Mouse (Mus musculus) embryonic facial prominence, embryonic 14.5 days (tissue): ENCODE measurements around the gene Gm20388. TPM values are rescaled to one million over a fixed set of nuclear protein-coding genes. Genes with fewer than 3 reads are reported as not detected.

Experiments used
- ATAC-seq: fragments of 200-750 bp; cut with Nextera tagmentation; 2 replicates; pipeline ENCODE4 v1.8.0; 2017; ENCODE audit warnings: low read depth, moderate number of reproducible peaks, moderate TSS enrichment
- DNase-seq: peaks from one replicate; pipeline ENCODE4 v3.0.0-alpha.2; 2015; ENCODE audit warnings: low spot score
- H3K27ac ChIP-seq: fragments of 300-500 bp; sonication (generic); replicated peaks from 2 replicates; pipeline ENCODE4 v1.5.1; 2014; ENCODE audit warnings: low read depth, mild to moderate bottlenecking, low read length, moderate library complexity
- H3K27me3 ChIP-seq: fragments of 300-500 bp; sonication (generic); replicated peaks from 2 replicates; pipeline ENCODE4 v1.6.1; 2014; ENCODE audit warnings: low read length; ENCODE audit not compliant: control insufficient read depth, insufficient read depth
- H3K36me3 ChIP-seq: fragments of 300-500 bp; sonication (generic); 2 replicates; pipeline ENCODE4 v1.6.1; 2014; ENCODE audit warnings: low read length, mixed read lengths; ENCODE audit not compliant: control insufficient read depth, insufficient read depth
- H3K4me1 ChIP-seq: fragments of 300-500 bp; sonication (generic); 2 replicates; pipeline ENCODE4 v1.6.1; 2014; ENCODE audit warnings: antibody characterized with exemption, low read length; ENCODE audit not compliant: control insufficient read depth, insufficient read depth
- H3K4me2 ChIP-seq: fragments of 300-500 bp; sonication (generic); 2 replicates; pipeline ENCODE4 v1.6.1; 2014; ENCODE audit warnings: low read depth, mild to moderate bottlenecking, low read length, moderate library complexity, mixed read lengths
- H3K4me3 ChIP-seq: fragments of 300-500 bp; sonication (generic); 2 replicates; pipeline ENCODE4 v1.5.1; 2014; ENCODE audit warnings: low read depth, mild to moderate bottlenecking, low read length
- H3K9ac ChIP-seq: fragments of 300-500 bp; sonication (generic); 2 replicates; pipeline ENCODE4 v1.6.1; 2014; ENCODE audit warnings: low read depth, mild to moderate bottlenecking, low read length, moderate library complexity, mixed read lengths
- H3K9me3 ChIP-seq: fragments of 300-500 bp; sonication (generic); 2 replicates; pipeline ENCODE4 v1.6.1; 2016; ENCODE audit warnings: low read length; ENCODE audit not compliant: control insufficient read depth
- WGBS: fragments of 180-500 bp; shearing (Covaris S2); extraction: QIAGEN DNeasy Blood & Tissue Kit; methylation state at CpG from one replicate; pipeline ENCODE4 v1.1.7; 2014; 5-methylcytosine and 5-hydroxymethylcytosine counted together
- polyA plus RNA-seq: library from polyadenylated mRNA; unstranded; fragments of >200 nt; fragmentation: Nextera tagmentation; extraction: Ambion mirVana; gene quantifications from 2 replicates; pipeline ENCODE4 v1.2.1, GENCODE M21; 2014

The Gm20388 gene
- 1.5 TPM in 1 of 2 replicates, not detected in the other for polyA plus RNA-seq

DNA sequence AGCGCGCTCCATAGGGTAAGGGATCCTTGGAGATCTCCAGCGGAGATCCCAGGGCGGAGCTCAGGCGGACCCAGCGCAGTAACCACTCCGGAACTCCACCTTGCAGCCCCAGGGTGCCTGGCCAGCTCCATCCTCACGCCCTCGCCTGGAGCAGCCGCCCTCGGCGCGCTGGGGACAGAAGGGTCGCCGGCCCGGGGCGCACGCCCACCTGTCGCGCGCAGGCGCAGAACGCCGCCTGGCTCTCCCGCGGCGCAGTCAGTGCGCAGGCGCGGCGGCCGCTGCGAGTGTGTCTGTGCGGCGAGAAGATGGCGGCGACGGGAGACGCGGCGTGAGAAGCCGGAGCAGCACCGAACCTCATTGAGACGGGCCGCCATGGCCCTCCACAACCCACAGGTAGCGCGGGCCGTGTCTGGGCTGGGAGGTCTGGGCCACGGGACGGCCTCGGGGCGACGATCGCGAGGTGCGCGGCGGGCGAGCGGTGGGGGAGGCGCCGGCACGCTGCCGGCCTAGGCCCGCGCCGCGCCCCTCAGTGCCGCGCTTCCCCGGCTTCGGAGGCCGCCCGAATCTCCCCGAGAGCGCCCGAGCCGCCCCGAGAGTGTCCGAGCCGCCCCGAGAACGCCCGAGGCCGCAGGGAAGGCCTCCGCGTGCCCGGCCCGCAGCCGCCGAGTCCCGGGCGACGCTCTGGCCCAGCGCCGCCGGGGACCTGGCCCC is at the start of gene Gm20388:
Gene Gm20388 (plus strand): TSS at position 295 of the 711 bp plus-strand sequence.
- 1% methylated on average over 36 of the region's 97 CpGs for WGBS
- Histone ChIP-seq H3K9me3 (no peaks in the 10 kb centered on the region), H3K36me3 (no peaks in the 10 kb centered on the region), H3K4me1 (peaks cover 30% of the 10 kb centered on the region), H3K27me3 (no peaks in the 10 kb centered on the region), H3K9ac (peak within 1 kb of the TSS; percentile 91), H3K27ac (peak within 1 kb of the TSS; percentile 86), H3K4me3 (peak within 1 kb of the TSS; percentile 79), H3K4me2 (peak within 1 kb of the TSS; percentile 70)
- ATAC-seq: peak; percentile 97
- DNase-seq: peak; percentile 92

DNA sequence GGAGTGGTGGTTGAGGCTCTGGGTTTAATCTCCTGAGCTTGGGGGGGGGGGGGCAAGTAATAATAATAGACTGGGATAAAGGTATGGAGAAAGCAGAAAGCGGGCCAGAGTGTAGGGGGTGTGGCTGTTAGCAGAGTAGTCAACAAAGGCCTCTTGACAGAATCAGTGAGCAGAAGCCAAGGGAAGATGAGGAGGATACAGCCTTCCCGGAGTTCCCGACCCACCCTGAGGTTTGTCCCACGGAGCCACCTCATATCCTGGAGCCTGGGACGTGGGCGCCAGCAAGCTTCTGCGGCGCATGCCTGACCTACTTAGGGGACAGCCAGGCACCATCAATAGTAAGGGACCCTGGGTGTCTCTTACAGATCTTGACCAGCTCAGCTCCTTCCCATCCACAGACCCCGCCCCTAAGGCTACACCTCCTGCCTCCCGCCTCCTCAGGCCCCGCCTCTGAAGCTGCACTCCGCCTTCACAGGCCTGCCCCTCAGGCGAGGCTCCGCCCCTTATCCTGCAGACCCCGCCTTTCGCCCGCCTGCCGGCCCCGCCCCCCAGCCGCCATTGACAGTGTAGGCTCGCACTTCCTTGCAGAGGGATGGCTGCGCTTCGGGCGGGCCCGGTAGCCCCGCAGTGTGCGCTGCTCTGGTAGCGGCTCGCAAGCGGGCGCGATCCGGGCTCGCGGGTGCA is 48.8 kb upstream of the Gm20388 start, which contains the start of gene Klhl36:
Gene Klhl36 (plus strand): TSS at position 561 of the 684 bp plus-strand sequence.
- Histone ChIP-seq H3K9me3 (no peaks in the 10 kb centered on the region), H3K27me3 (peaks cover 12% of the 10 kb centered on the region; the same call in 1 of the 2 replicates), H3K4me2 (peak within 1 kb of the TSS; percentile 92), H3K4me1 (0 out of 2 replicates have a peak, but pooled peaks cover 2% of the 10 kb centered on the region), H3K36me3 (no peaks in the 10 kb centered on the region), H3K4me3 (peak within 1 kb of the TSS; percentile 76), H3K27ac (0 out of 2 replicates have a peak within 1 kb of the TSS, but pooled peaks have one; percentile 10), H3K9ac (peak within 1 kb of the TSS; percentile 72)
- ATAC-seq (peak; percentile 97), DNase-seq (peak; percentile 96)
- 4% methylated on average over 25 of the region's 35 CpGs for WGBS

DNA sequence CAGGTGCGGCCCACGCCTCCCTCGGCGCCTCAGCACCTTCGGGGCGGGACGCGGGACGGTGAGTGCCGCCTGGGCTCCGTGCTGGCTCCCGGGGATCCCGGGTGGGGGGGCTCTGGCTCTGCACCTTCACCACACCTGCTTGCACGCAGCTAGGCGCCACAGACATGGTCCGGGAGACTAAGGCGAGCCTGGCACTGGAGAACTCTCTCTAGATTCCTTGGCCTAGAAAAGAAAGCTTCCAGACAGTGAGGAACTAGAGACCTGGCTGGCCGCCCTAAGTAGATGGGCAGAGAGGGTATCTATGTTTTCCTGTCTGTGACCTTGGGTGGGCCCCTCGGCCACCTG is 48.3 kb upstream of the Gm20388 start:
- H3K9me3 ChIP-seq: no peaks in the 10 kb centered on the region
- no peaks in the 10 kb centered on the region for H3K36me3 ChIP-seq
- peaks cover 12% of the 10 kb centered on the region; the same call in 1 of the 2 replicates for H3K27me3 ChIP-seq
- 0 out of 2 replicates have a peak, but pooled peaks cover 2% of the 10 kb centered on the region for H3K4me1 ChIP-seq
- ATAC-seq: peak; percentile 60
- H3K4me3 ChIP-seq: peak overlapping the region; percentile 76
- peak overlapping the region; percentile 72 for H3K9ac ChIP-seq
- no peak for DNase-seq
- H3K4me2 ChIP-seq: peak overlapping the region; percentile 92
- H3K27ac ChIP-seq: 0 out of 2 replicates have a peak overlapping the region, but pooled peaks have one; percentile 10
- WGBS: 2% methylated on average over 7 of the region's 19 CpGs

GRCm38 (mm10) chr8:119862749-119863148 is 47.9 kb upstream of the Gm20388 start:
- H3K9me3 ChIP-seq: no peaks in the 10 kb centered on the region
- H3K9ac ChIP-seq: peak overlapping the region; percentile 72
- H3K4me1 ChIP-seq: 0 out of 2 replicates have a peak, but pooled peaks cover 2% of the 10 kb centered on the region
- H3K4me3 ChIP-seq: peak overlapping the region; percentile 76
- peaks cover 12% of the 10 kb centered on the region; the same call in 1 of the 2 replicates for H3K27me3 ChIP-seq
- WGBS: 10% methylated on average over 6 of the region's 6 CpGs
- no peaks in the 10 kb centered on the region for H3K36me3 ChIP-seq
- H3K27ac ChIP-seq: no peak overlapping the region
- DNase-seq: peak; percentile 12
- peak overlapping the region; percentile 92 for H3K4me2 ChIP-seq
- ATAC-seq: 0 out of 2 replicates have a peak, but pooled peaks have one; percentile 0

- no peak for ATAC-seq
Observed at GRCm38 (mm10) chr8:119869616-119870015, 41.0 kb upstream of the Gm20388 start.

GRCm38 (mm10) chr8:119873181-119873580 is 37.5 kb upstream of the Gm20388 start:
- H3K36me3 ChIP-seq: peaks cover 36% of the 10 kb centered on the region
- no peaks in the 10 kb centered on the region for H3K4me1 ChIP-seq
- H3K9me3 ChIP-seq: peaks cover 10% of the 10 kb centered on the region
- ATAC-seq (no peak), DNase-seq (no peak)
- H3K27ac ChIP-seq: no peak overlapping the region
- H3K9ac ChIP-seq: no peak overlapping the region
- H3K4me3 ChIP-seq: no peak overlapping the region
- 100% methylated on average over 1 of the region's 1 CpGs for WGBS
- no peak overlapping the region for H3K4me2 ChIP-seq
- no peaks in the 10 kb centered on the region for H3K27me3 ChIP-seq

More at GRCm38 (mm10) chr8:119869616-119870015, 41.0 kb upstream of the Gm20388 start:
- no peak overlapping the region for H3K4me3 ChIP-seq
- no peak overlapping the region for H3K9ac ChIP-seq
- no peak overlapping the region for H3K27ac ChIP-seq
- DNase-seq: no peak
- 91% methylated on average over 17 of the region's 20 CpGs for WGBS
- no peaks in the 10 kb centered on the region for H3K4me1 ChIP-seq
- peaks cover 36% of the 10 kb centered on the region for H3K36me3 ChIP-seq
- H3K9me3 ChIP-seq: peaks cover 10% of the 10 kb centered on the region
- H3K4me2 ChIP-seq: no peak overlapping the region
- H3K27me3 ChIP-seq: no peaks in the 10 kb centered on the region

DNA sequence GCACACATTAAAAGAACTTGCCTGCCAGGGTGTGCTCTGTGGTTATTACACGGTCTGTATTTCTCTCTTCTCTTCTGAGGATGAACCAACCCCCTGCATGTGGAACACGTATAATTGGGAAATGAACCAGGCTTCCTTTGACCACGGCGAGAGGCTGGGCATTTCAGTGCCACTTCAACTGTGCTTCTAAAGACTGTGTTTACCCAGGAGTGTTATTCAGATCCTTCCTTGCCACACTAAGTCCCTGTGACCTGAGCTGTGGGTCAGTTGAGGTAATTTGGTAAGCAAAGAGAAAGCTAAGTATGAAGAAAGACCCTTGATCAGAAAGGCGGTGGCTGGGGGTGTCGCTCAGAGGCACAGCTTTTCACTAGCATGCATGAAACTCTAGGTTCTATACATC is 29.3 kb upstream of the Gm20388 start:
- no peak overlapping the region for H3K4me2 ChIP-seq
- no peak overlapping the region for H3K9ac ChIP-seq
- H3K9me3 ChIP-seq: no peaks in the 10 kb centered on the region
- no peak for ATAC-seq
- 47% methylated on average over 6 of the region's 6 CpGs for WGBS
- H3K27ac ChIP-seq: no peak overlapping the region
- no peak overlapping the region for H3K4me3 ChIP-seq
- 0 out of 2 replicates have a peak, but pooled peaks cover 4% of the 10 kb centered on the region for H3K4me1 ChIP-seq
- no peaks in the 10 kb centered on the region for H3K27me3 ChIP-seq
- no peaks in the 10 kb centered on the region; the same call in 1 of the 2 replicates for H3K36me3 ChIP-seq
- DNase-seq: no peak

DNA sequence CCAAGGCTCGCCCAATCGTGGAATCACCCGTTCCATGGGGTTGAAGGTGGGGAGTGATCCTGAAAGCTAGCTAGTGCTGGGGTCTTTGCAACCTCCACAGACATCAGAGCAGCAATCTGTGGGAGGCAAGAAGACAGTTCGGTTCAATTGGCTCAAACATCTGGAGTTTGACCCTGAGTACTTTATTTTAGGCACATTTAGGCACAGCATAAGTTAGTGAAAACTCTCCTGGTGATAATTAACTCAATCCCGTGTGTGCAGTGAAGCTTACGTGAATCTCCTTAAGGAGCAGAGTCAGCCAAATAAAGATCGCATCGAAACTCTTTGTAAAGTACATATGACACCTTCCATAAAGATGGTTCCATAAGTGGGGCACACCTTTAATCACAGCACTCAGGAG is 28.7 kb upstream of the Gm20388 start:
- no peak overlapping the region for H3K27ac ChIP-seq
- 51% methylated on average over 8 of the region's 8 CpGs for WGBS
- no peak overlapping the region for H3K4me2 ChIP-seq
- H3K9ac ChIP-seq: no peak overlapping the region
- 0 out of 2 replicates have a peak, but pooled peaks cover 4% of the 10 kb centered on the region for H3K4me1 ChIP-seq
- no peaks in the 10 kb centered on the region for H3K27me3 ChIP-seq
- H3K36me3 ChIP-seq: no peaks in the 10 kb centered on the region; the same call in 1 of the 2 replicates
- no peaks in the 10 kb centered on the region for H3K9me3 ChIP-seq
- ATAC-seq (no peak), DNase-seq (no peak)
- H3K4me3 ChIP-seq: no peak overlapping the region
